Mouse (Mus musculus): ENCODE data around the gene Inhbe.

The Inhbe gene

DNA sequence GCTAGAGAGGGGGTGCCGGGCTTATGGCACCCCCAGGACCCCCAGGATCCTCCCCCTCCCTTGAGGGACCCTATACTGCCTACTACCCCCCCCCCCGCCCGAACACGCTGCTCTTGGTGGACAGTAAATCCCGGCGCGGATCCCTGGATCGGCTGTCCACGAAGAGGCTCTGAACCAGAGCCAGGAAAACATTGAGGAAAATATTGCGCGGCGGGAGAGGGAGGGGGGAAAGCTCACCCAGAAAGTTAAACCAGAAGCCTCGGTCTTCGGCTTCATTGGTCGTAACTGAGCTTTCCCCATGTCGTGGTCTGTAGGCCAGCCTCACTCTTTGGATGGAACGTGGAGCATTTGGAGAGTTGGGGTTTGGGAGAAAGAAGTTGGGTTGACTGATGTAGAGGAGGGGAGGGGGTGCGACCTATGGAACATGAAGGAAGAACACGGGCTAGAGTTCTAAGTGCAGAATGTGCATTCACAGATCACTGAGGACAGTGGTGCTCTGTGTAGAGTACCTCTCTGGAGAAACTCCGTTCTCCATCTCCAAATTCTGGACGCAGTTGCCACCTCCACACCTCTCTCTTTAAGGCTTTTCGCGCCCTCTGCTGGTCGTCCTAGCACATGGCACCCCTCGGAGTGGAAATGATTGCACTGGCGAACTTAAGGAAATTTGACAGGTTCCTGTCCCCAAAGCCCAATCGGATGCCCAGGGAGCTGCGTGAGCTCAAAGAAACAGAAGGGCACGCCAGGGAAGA, 12.1 kb downstream of the Inhbe start, which contains the start of gene Gli1:
Gene Gli1, minus strand, starts transcription at position 84 of the 749 bp plus-strand sequence.
- DNase-seq = peak; percentile 84 to 88

GRCm38 (mm10) chr10:127341360-127341690, 12.9 kb downstream of the Inhbe start:
- DNase-seq = no peak

GRCm38 (mm10) chr10:127340577-127341359, 13.4 kb downstream of the Inhbe start:
- DNase-seq = no peak

DNA sequence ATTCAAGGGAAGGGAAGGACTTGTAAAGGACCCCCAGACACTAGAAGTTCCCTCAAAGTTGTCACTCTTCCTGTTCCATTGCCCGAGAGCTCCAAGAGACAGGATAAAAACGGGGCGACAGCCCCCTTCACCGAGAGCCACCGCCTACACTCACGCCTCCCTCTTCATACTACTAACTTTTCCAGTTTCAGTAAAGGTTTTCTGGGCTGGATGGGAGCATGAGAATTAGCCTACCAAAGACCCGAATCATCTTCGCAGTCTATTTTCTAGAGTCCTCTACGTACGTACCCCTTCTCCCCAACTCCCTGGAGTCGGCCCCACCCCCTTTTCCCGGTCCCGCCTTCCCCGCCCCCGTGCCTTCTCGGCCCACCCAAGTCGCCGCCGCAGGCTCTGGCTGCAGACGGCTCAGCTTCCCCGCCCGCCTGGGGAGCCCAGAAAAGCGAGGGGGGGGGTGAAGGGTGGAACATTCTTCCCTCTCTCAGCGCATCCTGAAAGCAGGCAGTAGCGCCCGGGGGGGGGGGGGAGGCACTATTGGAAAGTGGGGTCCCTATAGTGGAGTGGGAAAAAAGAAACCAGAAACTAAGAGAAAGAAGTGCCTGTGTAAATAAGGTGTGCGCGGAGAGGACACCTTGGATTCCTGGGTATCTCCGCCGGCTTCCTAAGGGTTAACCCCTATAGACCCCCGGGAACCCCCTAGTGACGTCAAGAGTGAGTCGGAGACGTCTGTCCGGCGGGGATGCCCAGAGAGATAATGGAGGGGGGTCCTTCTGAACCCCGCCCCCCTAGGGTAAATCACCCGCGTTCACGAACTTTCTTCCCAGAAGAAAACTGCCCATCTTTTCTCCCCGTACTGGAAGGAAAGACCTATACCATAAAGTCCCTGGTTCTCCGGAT, 14.3 kb downstream of the Inhbe start:
- peak in 1 of 2 experiments; percentile 51 for DNase-seq

DNA sequence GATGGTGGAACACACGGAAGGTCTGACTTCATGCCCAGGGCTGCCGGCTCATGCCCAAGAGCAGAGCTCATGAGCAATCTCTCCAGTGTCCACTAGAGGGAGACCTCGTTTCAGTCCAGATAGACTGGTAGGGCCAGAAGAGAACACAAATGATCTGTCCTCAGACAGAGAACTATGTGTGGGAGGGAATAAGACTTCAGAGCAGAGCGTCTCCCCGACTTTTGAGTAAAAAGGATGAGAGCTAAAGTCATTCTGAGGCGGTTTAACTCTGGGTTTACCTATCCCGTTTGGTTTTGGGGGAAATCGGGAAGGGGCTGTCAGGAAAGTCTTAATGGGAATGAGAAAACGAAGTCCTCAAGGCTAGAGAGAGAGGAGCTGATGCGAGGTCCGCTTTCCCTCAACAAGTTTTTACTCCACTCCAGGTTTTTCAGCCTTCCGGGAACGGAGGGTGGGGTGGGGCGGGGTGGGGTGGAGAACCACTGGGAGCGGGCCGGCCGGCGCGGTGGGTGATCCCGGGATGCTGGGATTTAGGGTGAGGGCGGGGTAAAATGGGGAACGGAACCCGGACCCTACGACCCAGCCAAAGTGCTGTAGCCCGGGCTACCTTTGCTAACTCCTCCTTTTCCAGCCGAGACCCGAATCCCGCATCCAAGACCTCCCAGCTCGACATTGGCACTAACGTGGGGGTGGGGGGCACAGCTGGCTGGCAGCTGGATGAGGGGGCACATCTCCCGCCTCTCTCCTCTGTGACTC, 15.1 kb downstream of the Inhbe start:
- peak; percentile 85 to 90 for DNase-seq

DNA sequence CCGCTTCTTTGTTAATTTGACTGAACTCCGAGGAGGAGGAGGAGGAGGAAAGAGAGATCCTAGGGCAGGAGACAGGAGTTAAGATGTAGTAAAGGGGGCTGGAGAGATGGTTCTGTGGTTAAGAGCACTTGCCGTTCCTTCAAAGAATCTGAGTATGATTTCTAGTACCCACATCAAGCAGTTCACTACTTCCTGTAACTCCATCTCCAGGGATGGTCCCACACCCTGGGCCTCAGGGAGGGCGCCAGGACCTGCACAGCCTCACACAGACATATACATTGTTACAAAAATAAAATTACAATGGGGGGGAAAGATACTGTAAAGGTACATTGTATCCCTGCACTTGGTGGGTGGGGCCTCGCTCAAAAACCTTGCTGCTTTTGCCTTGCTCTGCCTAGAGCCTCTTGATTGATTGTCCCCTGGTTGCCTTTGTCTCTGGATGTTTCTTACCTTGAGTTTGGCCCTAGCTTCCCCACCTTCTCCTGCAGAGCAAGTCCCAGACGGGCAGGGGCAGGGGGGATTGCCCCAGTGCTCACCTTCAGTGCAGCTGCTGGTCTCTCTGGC, 16.6 kb downstream of the Inhbe start:
- no peak for DNase-seq

DNA sequence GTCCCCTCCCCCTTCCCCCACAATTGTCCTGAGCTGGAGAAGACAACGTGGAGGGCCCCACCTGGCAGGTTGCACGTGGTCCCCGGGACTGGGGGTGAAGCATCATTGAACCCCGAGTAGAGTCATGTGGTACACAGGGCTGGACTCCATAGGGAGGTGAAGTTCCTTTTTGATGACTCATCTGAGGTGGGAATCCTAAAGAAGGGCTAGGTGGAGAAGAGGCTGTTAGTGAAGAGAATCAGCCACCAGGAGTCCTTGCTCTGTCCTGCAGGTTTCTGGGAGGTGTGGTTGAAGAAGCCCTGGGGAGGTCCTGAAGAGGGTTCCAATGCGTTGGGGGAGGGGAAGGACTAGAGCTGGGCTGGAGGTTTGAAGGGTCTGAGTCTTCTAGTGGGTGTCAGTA, 17.3 kb downstream of the Inhbe start:
- DNase-seq = no peak

DNA sequence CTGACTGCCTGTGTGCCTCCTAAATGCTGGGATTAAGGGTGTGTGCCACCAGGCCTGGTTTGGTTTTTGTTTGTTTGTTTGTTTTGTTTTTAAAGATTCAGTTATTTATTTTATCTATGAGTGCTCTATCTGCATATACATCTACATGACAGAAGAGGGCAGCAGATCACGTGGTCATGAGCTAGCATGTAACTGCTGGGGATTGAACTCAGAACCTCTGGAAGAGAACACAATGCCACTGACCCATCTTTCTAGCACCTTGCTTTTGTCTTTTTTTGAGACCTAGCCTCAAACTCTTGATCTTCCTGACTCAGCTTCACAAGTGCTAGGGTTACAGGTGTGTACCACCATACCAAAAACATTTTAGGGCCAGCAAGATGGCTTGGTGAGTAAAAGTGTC, 18.9 kb downstream of the Inhbe start:
- no peak for DNase-seq

GRCm38 (mm10) chr10:127333152-127333551, 21.1 kb downstream of the Inhbe start:
- DNase-seq = no peak

GRCm38 (mm10) chr10:127332211-127332874, 21.9 kb downstream of the Inhbe start:
- DNase-seq = no peak

GRCm38 (mm10) chr10:127330212-127330611, 24.0 kb downstream of the Inhbe start:
- DNase-seq = no peak

GRCm38 (mm10) chr10:127327461-127328145, 26.6 kb downstream of the Inhbe start:
- no peak for DNase-seq

DNA sequence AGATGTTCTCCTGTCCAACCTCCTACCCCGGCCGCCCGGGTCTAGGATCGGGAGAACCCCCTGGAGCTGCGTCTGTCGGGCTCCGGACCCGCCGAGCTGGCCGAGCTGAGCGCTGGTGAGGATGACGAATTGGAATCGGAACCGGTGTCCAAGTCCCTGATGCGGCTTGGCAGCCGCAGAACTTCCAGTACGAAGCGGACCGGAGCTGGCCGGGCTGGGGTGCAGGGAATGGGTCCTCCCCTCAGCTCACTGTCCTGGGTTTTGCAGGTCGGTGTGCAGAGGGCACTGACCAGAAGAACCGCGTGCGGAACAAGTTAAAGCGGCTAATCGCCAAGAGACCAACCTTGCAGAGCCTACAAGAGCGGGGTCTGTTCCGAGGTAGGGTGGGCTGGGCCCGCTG, 27.4 kb downstream of the Inhbe start:
- DNase-seq = no peak

DNA sequence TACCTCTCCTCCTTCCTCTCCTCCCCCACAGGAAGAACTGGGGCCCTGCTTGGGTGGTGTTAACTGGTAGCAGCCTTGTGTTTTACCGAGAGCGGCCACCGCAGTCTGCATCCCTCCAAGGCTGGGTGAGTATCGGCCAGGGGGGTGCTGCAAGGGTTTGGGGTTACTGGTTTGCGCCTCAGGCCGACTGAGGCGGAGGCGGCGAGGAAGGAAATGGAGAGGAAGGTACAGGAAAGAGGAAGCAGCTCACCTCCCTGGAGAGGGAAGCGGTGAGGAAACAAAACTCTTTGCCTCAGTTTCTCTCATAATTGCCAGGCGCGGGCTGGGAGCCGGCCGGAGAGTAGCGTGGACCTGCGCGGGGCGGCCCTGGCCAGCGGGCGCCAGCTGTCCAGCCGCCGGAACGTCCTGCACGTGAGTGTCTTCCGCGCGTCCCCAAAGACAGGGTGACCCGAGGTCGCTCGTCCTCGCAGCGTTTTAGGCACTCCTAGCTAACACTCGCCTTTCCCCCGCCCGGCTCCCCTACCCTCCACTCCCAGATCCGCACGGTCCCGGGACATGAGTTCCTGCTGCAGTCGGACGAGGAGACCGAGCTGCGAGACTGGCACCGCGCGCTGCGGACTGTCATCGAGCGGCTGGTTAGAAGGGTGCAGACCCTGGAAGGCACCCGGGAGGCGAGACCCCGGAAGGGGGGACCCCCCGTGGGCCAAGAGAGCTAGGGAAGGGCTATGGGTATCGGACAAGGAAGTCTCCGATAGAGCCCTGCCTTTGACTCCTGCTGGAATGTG, 28.0 kb downstream of the Inhbe start:
- no peak for DNase-seq

GRCm38 (mm10) chr10:127325454-127326016, 28.7 kb downstream of the Inhbe start:
- DNase-seq = no peak

GRCm38 (mm10) chr10:127324495-127324894, 29.7 kb downstream of the Inhbe start:
- DNase-seq = peak; percentile 67 to 68

GRCm38 (mm10) chr10:127323131-127323855, 30.9 kb downstream of the Inhbe start:
- peak; percentile 51 to 52 for DNase-seq

DNA sequence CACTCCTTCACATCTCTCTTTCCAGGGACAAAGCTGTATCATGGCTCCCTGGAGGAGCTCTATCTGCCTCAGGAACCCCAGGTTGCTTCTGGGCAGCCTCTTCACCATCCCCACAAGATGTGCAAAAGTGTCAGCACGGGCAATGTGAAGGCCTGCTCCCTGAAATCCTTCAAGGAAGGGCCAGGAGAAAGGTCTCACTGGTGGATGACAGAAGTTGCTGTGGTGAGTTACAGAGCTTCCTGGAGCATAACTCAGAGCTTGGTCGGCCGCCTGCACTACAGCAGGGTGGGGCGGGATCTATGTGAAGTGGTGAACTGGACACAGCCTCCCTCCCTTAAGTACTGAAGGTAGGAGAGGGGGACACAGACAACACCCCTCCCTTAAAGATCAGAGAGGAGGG, 31.5 kb downstream of the Inhbe start:
- DNase-seq = no peak

GRCm38 (mm10) chr10:127322178-127322577, 32.0 kb downstream of the Inhbe start:
- DNase-seq = no peak

Data from lung, adult 18-20 months (tissue).